Mouse (Mus musculus): Measurements from ENCODE around the gene Shisal1. TPM values are rescaled to one million over a fixed set of nuclear protein-coding genes. Genes with fewer than 3 reads are reported as not detected.

The Shisal1 gene
- polyA plus RNA-seq, 1 experiment from 2014 or later = 9.9 TPM

GRCm38 (mm10) chr15:84329940-84330339 is 117.0 kb downstream of the Shisal1 start:
- no peaks in the 10 kb centered on the region for H3K36me3 ChIP-seq
- no peak overlapping the region for H3K9ac ChIP-seq
- no peak overlapping the region for H3K4me3 ChIP-seq
- H3K27me3 ChIP-seq (replicated peaks) = no peaks in the 10 kb centered on the region
- no peak overlapping the region for H3K27ac ChIP-seq
- no peaks in the 10 kb centered on the region for H3K9me3 ChIP-seq
- 88% methylated on average over 8 of the region's 8 CpGs for WGBS
- H3K4me1 ChIP-seq = no peaks in the 10 kb centered on the region
- H3K4me2 ChIP-seq (replicated peaks) = no peak overlapping the region
- no peak for ATAC-seq (ENCODE audit: low FRiP score, low read depth)

Other genes starting within 250 kb of the Shisal1 start
- gene Parvb, start 215.1 kb downstream of the Shisal1 start, polyA plus RNA-seq (2016; fragmentation: Nextera tagmentation; extraction: Ambion mirVana) = 6.4 and 7.1 TPM in 2 replicates
- 1.4 and 1.7 TPM in 2 replicates for gene Parvg, start 123.1 kb downstream of the Shisal1 start, polyA plus RNA-seq (2016; fragmentation: Nextera tagmentation; extraction: Ambion mirVana)
- 45.8 and 47.4 TPM in 2 replicates for gene Rtl6, start 110.7 kb upstream of the Shisal1 start, polyA plus RNA-seq (2016; fragmentation: Nextera tagmentation; extraction: Ambion mirVana)
- gene Prr5, start 222.5 kb upstream of the Shisal1 start, polyA plus RNA-seq (2016; fragmentation: Nextera tagmentation; extraction: Ambion mirVana) = 21.0 and 21.4 TPM in 2 replicates